Mouse (Mus musculus) liver, embryonic 16.5 days (tissue): ENCODE measurements around the gene Frem1. TPM values are rescaled to one million over a fixed set of nuclear protein-coding genes. Genes with fewer than 3 reads are reported as not detected.

Experiments used
- ATAC-seq: fragments of 200-750 bp; cut with Nextera tagmentation; 2 replicates; pipeline ENCODE4 v1.8.0; 2017; ENCODE audit warnings: low read depth, mild to moderate bottlenecking, moderate number of reproducible peaks, moderate library complexity
- H3K27ac ChIP-seq: fragments of 300-500 bp; sonication (generic); 2 replicates; pipeline ENCODE4 v1.5.1; 2014; ENCODE audit warnings: mild to moderate bottlenecking, low read length
- H3K27me3 ChIP-seq: fragments of 300-500 bp; sonication (generic); 2 replicates; pipeline ENCODE4 v1.6.1; 2014; ENCODE audit warnings: low read depth, low read length, mixed read lengths; ENCODE audit not compliant: control insufficient read depth, insufficient read depth
- H3K36me3 ChIP-seq: fragments of 300-500 bp; sonication (generic); 2 replicates; pipeline ENCODE4 v1.6.1; 2014; ENCODE audit warnings: mild to moderate bottlenecking; ENCODE audit not compliant: control insufficient read depth, insufficient read depth
- H3K4me1 ChIP-seq: fragments of 300-500 bp; sonication (generic); 2 replicates; pipeline ENCODE4 v1.6.1; 2014; ENCODE audit warnings: low read depth, low read length, mixed read lengths; ENCODE audit not compliant: control insufficient read depth
- H3K4me2 ChIP-seq: fragments of 300-500 bp; sonication (generic); 2 replicates; pipeline ENCODE4 v1.6.1; 2014; ENCODE audit warnings: low read depth, low read length, mixed read lengths
- H3K4me3 ChIP-seq: fragments of 300-500 bp; sonication (generic); 2 replicates; pipeline ENCODE4 v1.5.1; 2014; ENCODE audit warnings: low read depth, mild to moderate bottlenecking, low read length
- H3K9ac ChIP-seq: fragments of 300-500 bp; sonication (generic); 2 replicates; pipeline ENCODE4 v1.6.1; 2014; ENCODE audit warnings: low read depth, low read length
- H3K9me3 ChIP-seq: fragments of 300-500 bp; sonication (generic); replicated peaks from 2 replicates; pipeline ENCODE4 v1.6.1; 2016; ENCODE audit warnings: low read length; ENCODE audit not compliant: control insufficient read depth
- WGBS: fragments of 180-500 bp; shearing (Covaris S2); extraction: QIAGEN DNeasy Blood & Tissue Kit; methylation state at CpG from one replicate; pipeline ENCODE4 v1.1.7; 2014; ENCODE audit not compliant: insufficient replicate concordance; 5-methylcytosine and 5-hydroxymethylcytosine counted together
- polyA plus RNA-seq: library from polyadenylated mRNA; unstranded; fragments of >200 nt; fragmentation: Nextera tagmentation; extraction: Ambion mirVana; gene quantifications from 2 replicates; pipeline ENCODE4 v1.2.1, GENCODE M21; 2015

Frem1 gene
- polyA plus RNA-seq, 1 experiment from 2014 or later: 0.63 TPM

DNA sequence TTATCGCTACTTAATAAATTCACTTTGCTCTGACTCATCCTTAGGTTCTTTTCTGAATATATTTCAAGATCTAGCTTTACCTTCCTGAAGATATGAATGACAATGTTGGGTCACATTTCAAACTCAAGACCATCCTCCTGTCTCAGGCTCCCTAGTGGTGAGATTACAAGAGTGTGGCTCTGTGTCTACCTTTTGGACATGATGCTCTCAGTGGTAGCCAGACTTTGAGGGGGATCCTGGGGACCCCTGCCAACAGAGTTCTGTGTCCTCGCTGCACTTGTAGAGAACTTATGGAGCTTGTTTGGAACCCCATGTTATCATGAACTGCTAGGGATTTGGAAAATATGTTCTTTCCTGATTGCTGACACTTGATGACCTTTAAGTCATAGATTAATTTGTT, 190.7 kb downstream of the Frem1 start:
- no peaks in the 10 kb centered on the region for H3K36me3 ChIP-seq
- H3K27me3 ChIP-seq: no peaks in the 10 kb centered on the region
- H3K4me1 ChIP-seq: no peaks in the 10 kb centered on the region; the same call in 1 of the 2 replicates
- WGBS: 70% methylated on average over 2 of the region's 2 CpGs
- no peak overlapping the region for H3K4me2 ChIP-seq
- H3K9me3 ChIP-seq: no peaks in the 10 kb centered on the region
- ATAC-seq: no peak
- no peak overlapping the region for H3K27ac ChIP-seq
- no peak overlapping the region for H3K9ac ChIP-seq
- no peak overlapping the region for H3K4me3 ChIP-seq

DNA sequence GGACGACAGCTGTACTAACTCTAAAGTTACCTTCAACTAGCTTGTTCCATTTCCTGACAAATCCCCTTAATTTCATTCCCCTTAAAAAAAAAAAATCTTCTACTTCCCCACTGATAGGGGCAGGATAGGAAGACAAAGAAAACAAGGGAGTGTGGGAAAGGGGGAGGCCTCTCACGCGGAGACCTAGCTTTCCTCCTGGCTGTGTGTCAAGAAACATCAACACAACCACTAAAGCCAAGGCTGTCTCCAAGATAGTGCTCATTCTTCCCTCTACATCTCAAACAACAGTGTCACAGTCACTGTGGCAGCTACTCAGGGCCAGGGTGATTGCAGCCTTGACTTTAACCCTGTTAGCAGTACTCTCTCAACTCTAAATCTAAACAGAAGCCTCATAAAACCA, 191.6 kb downstream of the Frem1 start:
- Histone ChIP-seq H3K4me2 (no peak overlapping the region), H3K36me3 (no peaks in the 10 kb centered on the region), H3K9ac (no peak overlapping the region), H3K4me1 (no peaks in the 10 kb centered on the region; the same call in 1 of the 2 replicates), H3K9me3 (no peaks in the 10 kb centered on the region), H3K27me3 (no peaks in the 10 kb centered on the region), H3K27ac (no peak overlapping the region), H3K4me3 (no peak overlapping the region)
- 57% methylated on average over 3 of the region's 3 CpGs for WGBS
- no peak for ATAC-seq

DNA sequence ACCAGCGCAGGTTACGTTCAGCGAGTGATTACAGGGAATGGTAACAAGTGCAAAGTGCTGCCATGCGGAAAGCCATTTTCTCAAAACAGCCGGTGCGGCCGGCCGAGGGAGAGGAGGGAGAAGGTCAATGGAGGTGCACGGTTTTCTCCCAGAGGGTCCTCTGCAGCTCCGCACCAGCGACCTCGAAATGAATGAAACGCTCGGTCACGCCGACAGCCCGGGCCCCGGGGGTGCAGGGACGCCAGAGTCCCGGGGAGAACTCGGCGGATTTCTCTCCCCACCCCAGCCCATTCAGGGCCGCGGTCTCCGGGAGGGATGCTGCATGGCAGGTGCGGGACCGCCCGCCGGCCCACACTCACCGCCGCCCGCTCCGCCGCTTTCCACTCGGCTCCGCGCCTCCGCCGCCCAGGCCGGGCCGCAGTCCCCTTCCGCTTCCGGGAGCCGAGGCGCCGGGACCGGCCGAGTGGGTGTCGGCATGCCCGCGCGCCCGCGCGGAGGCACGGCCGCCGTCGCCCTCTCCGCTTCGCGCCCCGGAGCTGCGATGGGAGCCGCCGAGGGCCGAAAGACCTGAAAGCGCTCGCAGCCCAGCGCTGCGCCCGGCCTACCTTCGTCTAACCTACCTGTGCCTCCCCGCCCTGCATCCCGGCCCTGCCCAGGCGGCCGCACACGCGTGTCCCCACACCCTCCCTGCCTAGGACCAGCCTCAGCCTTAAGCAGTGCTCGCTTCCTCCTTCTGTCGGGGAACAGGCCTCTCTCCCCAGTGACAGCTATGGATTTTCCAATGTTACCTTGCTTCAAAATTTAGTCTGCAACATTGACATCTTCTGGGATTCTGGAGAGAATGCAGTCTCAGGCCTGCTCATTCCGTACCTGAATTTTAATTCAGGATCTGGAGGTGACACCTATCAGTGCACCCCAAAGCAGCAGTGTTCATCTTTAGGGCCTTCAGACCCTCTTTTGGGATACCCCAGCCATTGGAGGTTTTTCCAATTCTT, 192.7 kb downstream of the Frem1 start, which contains the start of gene Zdhhc21:
Gene Zdhhc21 (minus strand): TSS at position 828 of the 995 bp plus-strand sequence.
- WGBS: 1% methylated on average over 66 of the region's 82 CpGs
- Histone ChIP-seq H3K27me3 (no peaks in the 10 kb centered on the region), H3K9ac (peak within 1 kb of the TSS; percentile 71), H3K4me3 (peak within 1 kb of the TSS; percentile 73), H3K4me2 (peak within 1 kb of the TSS; percentile 74), H3K36me3 (no peaks in the 10 kb centered on the region), H3K9me3 (no peaks in the 10 kb centered on the region), H3K27ac (peak within 1 kb of the TSS; percentile 19; the same call in 1 of the 2 replicates), H3K4me1 (no peaks in the 10 kb centered on the region; the same call in 1 of the 2 replicates)
- peak; percentile 89 for ATAC-seq

DNA sequence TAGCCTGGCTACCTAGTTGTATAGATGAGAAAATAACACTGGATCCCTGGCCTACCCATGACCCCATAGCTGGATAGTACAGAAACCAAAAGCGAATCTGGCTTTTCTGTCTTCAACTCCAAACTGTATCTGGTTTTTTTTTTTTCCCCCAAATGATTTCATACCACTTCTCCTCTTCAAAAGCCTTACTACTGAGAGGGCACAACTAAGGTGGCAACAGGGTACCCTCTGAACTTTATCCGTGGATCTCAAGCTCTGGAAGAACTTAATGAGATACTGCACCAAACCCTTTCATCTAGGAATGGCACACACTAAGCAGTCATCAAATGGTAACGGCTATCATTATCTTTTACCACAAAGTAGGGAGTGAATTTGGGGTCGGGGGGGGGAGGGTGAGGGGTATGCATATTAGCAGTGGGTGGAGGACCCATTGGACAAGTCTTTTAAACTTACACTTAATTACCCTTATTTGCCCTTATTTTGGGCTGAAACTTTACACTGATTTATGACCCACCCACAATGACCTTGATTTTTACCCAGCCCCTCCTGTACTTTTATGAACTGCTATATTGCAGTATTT, 193.6 kb downstream of the Frem1 start:
- no peak overlapping the region for H3K27ac ChIP-seq
- no peaks in the 10 kb centered on the region for H3K27me3 ChIP-seq
- no peak for ATAC-seq

DNA sequence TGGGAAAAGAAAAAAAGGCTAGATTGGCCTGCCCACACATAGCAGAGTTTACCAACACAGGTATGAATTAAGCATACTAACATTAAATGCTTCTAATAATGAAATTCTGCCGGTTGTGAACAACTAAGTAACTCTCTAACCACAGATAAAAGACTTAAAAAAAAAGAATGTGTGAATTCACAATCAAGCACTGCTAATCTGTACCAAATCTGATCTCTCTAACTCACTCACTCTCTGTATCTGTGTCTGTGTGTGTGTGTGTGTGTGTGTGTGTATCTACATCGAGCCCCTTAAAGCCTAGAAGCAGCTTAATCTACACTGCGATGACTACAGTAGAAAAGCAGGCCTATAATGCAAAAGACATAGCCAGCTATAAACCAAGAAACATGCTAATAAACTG, 195.2 kb downstream of the Frem1 start:
- no peak overlapping the region for H3K9ac ChIP-seq
- H3K27me3 ChIP-seq: no peaks in the 10 kb centered on the region
- no peak overlapping the region for H3K27ac ChIP-seq
- no peaks in the 10 kb centered on the region for H3K36me3 ChIP-seq
- no peak for ATAC-seq
- H3K4me1 ChIP-seq: no peaks in the 10 kb centered on the region; the same call in 1 of the 2 replicates
- H3K4me3 ChIP-seq: no peak overlapping the region
- H3K4me2 ChIP-seq: no peak overlapping the region
- WGBS: 47% methylated on average over 3 of the region's 3 CpGs
- H3K9me3 ChIP-seq: no peaks in the 10 kb centered on the region

More for the DNA sequence above, 193.6 kb downstream of the Frem1 start:
- H3K4me3 ChIP-seq: peak overlapping the region; percentile 73
- WGBS: 20% methylated on average over 4 of the region's 4 CpGs
- H3K4me1 ChIP-seq: no peaks in the 10 kb centered on the region; the same call in 1 of the 2 replicates
- peak overlapping the region; percentile 71 for H3K9ac ChIP-seq
- peak overlapping the region; percentile 74 for H3K4me2 ChIP-seq
- no peaks in the 10 kb centered on the region for H3K36me3 ChIP-seq
- no peaks in the 10 kb centered on the region for H3K9me3 ChIP-seq

DNA sequence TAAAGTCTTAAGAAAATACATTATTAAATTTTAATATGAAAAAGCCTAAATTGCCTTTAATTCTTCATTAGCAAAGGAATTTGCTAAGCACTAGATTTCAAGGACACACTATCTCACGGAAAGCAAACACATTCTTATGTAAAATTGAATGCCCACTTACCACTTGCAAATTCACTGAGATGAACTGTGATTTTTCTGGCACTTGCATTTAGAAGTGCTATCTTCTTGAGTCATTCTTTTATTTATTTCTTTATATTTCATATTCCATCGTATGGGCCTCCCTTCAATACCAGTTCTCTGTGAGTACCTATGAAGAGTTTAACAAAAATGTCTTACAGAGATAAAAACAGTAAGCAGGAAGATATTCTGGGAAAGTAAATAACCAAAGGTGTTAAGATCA, 198.3 kb downstream of the Frem1 start:
- no peak overlapping the region for H3K27ac ChIP-seq
- H3K36me3 ChIP-seq: no peaks in the 10 kb centered on the region
- H3K9ac ChIP-seq: no peak overlapping the region
- H3K27me3 ChIP-seq: no peaks in the 10 kb centered on the region
- H3K4me2 ChIP-seq: no peak overlapping the region
- H3K4me1 ChIP-seq: no peaks in the 10 kb centered on the region; the same call in 1 of the 2 replicates
- WGBS: 71% methylated on average over 2 of the region's 2 CpGs
- H3K4me3 ChIP-seq: no peak overlapping the region
- ATAC-seq: no peak
- no peaks in the 10 kb centered on the region for H3K9me3 ChIP-seq

DNA sequence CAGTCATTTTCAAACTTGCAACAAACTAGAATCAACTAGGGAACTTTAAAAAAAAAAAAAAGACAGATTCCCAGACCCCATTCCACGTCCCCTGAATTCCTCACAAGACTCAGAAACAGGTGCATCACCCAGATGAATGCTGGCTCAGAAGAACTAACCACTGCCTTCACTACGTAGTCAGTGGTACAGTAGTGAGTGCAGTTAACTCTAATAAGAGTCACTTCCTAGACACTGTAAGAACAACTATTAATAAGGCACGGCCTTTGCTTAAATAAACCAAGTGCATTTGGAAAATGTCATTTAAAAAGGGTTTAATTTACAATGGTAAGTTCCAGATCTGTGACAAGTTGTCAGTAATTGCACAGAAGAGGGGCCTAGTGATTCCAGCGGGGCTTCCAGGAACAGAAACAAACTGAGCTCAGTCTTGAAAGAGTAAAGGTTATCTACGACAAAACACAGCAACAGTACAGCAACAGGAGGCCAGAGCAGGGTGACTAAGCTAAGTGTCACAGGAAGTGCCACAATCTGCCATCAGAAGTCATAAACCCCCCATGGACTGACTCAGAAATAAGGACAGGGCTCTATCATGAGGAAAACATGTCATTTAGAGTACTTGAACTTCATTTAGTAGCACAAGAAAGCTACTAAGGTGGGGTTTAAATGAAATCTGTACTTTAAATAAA, 203.4 kb downstream of the Frem1 start:
- no peak overlapping the region for H3K27ac ChIP-seq
- peak; percentile 64 for ATAC-seq

More for the DNA sequence above, 203.4 kb downstream of the Frem1 start:
- no peaks in the 10 kb centered on the region; the same call in 1 of the 2 replicates for H3K4me1 ChIP-seq
- no peaks in the 10 kb centered on the region for H3K36me3 ChIP-seq
- H3K9me3 ChIP-seq: no peaks in the 10 kb centered on the region
- H3K9ac ChIP-seq: no peak overlapping the region
- 24% methylated on average over 5 of the region's 5 CpGs for WGBS
- H3K4me3 ChIP-seq: no peak overlapping the region
- no peaks in the 10 kb centered on the region for H3K27me3 ChIP-seq
- 0 out of 2 replicates have a peak overlapping the region, but pooled peaks have one; percentile 9 for H3K4me2 ChIP-seq
